Mouse (Mus musculus) heart, postnatal 10 days (tissue): ENCODE results near the gene Ptbp1. TPM values are rescaled to one million over a fixed set of nuclear protein-coding genes. Genes with fewer than 3 reads are reported as not detected.
A peak's percentile ranks its signal among the peaks of the same experiment; 100 is the strongest.
"Not testable (repeated sequence)": the region's sequence is repeated elsewhere in the genome, so short reads cannot be mapped to it uniquely, and the experiment has no call there.

Experiments used
- DNase-seq, 2 experiments: peaks; one replicate each; pipeline ENCODE4 v3.0.0; 2021
- intact Hi-C: fragments of 180-260 bp; cut with DNase I; formaldehyde crosslinking; loops from one replicate; pipeline ENCODE4 v1.15.1; 2025
- total RNA-seq, 2 experiments: library from RNA; stranded (reverse); gene quantifications; 2 replicates each; pipeline ENCODE4 v1.2.3; 2021

Ptbp1 gene
- total RNA-seq, 2 experiments from 2014 or later: 144 to 145 TPM

DNA sequence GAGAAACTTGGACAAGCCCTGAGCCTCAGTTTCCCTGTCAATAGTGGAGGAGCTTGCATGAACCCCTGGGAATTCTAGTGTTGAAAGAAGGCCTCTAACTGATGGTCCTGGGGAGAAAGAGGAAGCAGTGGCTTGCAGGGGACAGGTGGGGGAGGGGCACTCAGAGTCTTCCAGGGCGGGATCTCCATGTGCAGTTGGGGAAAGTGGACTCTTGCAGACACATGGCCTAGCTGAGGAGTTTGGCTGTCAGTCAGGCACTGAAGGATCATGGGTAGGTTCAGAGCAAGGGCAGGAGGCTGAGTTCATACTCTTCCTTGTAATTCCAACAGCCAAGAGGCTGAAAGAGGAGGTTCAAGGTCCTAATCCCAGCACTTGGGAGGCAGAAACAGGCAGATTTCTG lies 22.9 kb downstream of the Ptbp1 start:
- intact Hi-C loops: no loop called here
- DNase-seq: no peak

DNA sequence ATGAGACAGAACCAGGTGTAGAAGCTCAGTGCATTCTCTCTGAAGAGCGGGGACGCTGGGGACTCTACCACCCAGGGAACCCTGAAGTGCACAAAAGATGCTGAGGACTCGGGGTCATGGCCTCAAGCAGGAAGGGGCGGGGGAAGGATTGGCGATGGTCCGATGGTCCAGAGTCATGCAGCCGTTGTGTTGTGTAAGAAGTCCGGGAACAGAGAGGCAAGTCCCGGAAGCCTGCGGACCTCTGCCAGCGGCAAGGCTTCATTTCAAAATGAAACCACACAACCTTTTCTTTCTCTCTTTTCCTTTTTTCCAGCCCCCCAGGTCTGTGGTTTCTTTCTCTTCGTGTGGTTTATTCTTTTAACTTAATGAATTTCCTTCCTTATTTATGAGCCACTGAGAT lies 23.5 kb downstream of the Ptbp1 start:
- intact Hi-C loops: no loop called here
- no peak for DNase-seq

DNA sequence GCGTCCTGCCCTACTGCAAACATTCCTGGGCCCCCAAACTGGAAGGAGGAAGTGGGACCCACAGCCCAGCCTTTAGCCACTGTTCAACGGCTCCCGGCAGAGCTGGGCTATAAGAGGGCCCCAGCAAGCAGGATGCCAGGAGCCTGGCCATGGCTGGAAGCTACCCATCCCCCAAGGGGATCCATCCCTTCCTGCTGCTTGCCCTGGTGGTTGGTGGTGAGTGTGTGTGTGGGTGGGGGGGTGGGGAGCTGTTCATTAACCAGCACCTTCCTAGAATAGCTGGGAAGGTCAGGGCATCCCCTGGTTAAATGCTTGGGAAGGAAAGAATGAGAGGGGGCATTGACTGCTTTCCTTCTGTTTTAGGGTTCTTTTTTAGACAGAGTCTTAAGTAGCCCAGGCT lies 25.3 kb downstream of the Ptbp1 start:
- intact Hi-C loops: no loop called here
- no peak for DNase-seq

DNA sequence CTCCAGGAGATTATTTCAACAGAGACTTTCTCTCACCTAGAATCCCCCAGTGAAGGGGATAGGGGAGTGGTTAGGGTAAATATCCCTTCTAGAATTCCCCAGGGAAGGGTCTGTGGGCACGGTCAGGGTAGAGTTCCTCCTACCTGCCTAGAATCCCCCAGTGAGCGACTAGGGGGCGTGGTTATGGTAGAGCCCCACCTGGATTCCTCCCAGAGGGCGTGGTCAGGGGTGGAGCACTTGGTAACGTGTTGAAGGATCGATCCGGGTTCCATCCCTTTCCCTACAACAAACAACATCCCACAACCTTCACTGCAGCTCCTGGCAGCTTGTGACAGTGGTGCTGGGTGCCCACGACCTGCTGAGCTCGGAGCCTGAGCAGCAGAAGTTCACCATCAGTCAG lies 26.5 kb downstream of the Ptbp1 start:
- intact Hi-C loops: loop anchor here (5.0 kb wide), 2 partner anchors 37 to 43 kb away; partner anchors contain the start of gene Kiss1r
- DNase-seq: no peak

DNA sequence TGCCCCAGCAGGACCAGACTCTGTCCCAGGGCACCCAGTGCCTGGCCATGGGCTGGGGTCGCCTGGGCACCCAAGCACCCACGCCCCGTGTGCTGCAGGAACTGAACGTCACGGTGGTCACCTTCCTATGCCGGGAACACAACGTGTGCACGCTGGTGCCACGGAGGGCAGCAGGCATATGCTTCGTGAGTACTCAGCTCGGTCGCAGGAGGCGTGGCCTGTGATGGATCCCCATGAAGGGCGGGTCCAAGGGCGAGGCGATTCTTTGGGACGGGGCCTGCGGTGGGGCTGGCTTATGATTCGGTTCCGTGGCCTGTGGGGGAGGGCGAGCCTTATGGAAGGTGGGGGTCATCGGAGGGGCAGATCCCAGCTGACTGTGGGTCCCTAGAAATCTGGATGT lies 27.8 kb downstream of the Ptbp1 start:
- no peak for DNase-seq

DNA sequence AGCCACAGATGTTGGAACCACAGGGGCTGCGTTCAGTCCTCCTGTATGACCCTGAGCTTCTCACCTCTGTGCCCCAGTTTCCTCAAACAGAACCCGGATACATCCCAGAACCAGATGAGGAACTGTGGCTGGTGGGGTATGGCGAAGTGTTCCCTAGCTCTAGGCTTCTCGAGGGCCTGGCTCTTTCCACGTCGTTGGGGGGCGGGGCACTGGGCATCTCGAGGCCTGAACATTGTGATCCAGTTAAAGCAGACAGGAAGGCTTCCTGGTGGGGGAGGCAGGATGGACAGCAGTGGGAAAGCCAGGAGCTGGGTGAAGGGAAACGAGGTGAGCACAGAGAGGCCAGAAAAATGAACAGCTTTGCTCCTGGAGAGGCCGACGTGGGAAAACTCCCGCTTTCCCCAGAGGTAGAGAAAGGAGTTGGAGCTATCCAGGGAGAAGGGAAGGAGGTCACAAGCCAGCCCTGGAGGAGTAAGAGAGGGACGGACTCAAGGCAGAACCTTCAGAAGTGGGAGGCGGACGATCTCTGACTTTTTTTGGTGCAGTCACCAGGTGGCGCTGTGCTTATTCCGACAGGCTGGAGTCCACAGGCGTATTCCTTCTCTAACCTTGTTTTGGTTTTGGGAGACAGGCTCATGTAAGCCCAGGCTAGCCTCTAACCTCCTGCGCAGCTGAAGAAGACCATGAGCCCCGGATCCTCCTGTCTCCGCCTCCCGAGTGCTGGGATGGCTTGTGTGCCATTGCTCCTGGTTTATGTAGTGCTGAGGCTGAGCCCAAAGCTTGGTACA lies 29.3 kb downstream of the Ptbp1 start:
- peak; percentile 78 to 91 for DNase-seq
- intact Hi-C loops: loop anchor here (5.0 kb wide), 2 partner anchors 34 to 46 kb away; partner anchors contain the start of gene Kiss1r

More for the DNA sequence above, 27.8 kb downstream of the Ptbp1 start:
- intact Hi-C loops: loop anchor here (5.0 kb wide), 2 partner anchors 35 to 45 kb away; partner anchors contain the start of gene Kiss1r

DNA sequence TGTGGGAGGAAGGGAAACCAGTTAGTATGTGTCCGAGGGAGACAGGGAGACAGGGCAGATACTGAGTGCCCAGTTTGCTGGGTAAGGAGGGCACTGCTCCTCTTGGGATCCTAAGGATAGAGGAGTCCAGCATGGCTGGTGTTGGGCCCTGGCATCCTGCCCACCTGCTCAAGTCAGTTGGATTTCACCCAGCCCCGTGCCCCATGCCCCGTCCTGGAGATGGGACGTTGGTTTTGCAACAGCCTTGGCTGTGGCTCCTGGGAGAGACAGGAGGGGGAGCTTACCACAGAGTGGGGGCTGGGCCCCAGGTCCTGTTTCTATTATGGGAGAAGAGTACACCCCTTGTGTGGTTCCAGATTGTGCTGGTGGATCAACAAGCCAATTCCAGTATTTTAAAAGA lies 30.2 kb downstream of the Ptbp1 start:
- intact Hi-C loops: loop anchor here (5.0 kb wide), 2 partner anchors 33 to 47 kb away; partner anchors contain the start of gene Kiss1r
- DNase-seq: peak; percentile 75 to 80

DNA sequence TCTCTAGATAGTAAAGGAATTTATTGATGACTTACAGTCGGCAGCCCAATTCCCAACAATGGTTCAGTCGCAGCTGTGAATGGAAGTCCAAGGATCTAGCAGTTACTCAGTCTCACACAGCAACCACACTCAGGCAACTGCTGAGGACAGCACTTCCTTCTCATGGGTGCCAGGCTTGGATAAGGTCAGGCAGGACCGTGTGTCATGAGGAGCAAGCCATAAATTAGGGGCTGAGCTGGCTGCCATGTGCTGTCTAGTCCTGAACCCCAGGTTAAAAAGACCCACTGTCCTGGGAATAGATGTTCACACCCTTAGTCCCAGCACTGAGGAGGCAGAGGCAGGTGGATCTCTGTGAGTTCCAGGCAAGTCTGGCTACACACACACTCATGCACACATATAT lies 30.7 kb downstream of the Ptbp1 start:
- DNase-seq: not testable (repeated sequence)
- intact Hi-C loops: loop anchor here (5.0 kb wide), 2 partner anchors 32 to 48 kb away; partner anchors contain the start of gene Kiss1r

DNA sequence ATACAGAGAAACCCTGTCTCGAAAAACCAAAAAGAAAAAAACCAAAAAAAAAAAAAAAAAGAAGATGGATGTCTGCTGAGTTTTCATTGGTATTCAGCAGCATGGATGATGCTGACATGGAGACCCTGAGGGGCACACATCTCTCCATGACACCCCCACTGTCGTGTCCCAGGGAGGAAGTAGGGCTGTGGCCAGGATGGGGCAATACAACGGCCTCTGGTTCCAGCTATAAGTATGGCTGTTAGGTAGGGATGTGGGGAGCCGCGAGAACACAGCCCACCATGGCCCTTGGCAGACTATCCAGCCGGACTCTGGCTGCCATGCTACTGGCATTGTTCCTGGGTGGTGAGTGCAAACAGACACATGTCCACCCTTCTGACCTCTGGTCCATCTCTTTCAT lies 31.8 kb downstream of the Ptbp1 start, which contains the start of gene Elane:
Gene Elane, plus strand, starts transcription at position 194 of the 400 bp plus-strand sequence.
- intact Hi-C loops: no loop called here
- DNase-seq: no peak

DNA sequence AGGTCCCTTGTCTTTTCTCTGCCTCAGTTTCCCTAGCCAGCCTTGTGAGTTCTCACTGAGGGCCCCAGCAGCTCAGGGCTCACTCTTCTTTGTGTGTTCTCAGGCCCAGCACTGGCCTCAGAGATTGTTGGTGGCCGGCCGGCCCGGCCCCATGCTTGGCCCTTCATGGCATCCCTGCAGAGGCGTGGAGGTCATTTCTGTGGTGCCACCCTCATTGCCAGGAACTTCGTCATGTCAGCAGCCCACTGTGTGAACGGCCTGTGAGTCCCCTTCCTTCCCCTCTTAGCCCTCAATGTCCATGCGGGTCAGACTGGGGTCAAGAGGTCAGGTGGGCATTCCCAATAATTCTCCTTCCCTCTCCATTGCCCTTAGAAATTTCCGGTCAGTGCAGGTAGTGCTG lies 32.4 kb downstream of the Ptbp1 start:
- intact Hi-C loops: no loop called here

DNA sequence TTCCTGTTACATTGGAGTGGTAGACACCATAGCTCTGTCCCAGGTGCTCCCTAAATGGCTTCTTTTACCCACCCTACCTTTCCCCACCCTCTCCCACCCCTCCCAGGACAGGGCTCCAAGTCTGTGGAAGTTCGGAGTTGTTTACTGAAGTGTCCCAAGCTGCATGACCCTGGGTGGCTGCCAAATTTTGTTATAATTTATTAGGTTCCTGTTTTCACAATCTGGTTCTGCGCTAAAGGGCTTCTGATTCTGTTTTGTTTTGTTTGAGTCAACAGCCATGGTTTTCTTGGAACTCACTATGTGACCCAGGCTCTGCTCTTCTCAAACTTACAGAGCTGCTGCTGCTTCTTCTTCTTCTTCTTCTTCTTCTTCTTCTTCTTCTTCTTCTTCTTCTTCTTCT lies 35.2 kb downstream of the Ptbp1 start:
- no peak for DNase-seq
- intact Hi-C loops: no loop called here

More for the DNA sequence above, 32.4 kb downstream of the Ptbp1 start:
- DNase-seq: no peak

DNA sequence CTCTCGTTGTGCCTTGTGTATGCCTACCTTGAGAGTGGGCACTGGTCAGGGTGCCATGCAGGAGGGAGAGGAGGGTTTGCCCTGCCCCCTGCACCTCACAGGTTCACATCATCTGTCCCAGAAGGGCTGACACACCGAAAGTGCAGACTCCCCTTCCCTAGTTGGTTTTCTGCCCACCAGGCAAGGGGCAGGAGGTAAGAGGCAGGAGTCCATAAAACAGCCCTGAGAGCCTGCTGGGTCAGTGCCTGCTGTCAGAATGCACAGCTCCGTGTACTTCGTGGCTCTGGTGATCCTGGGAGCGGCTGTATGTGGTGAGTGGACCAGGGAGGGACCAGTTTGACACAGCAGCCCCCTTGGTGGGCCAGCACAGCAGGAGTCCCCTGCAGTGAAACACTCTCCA lies 36.4 kb downstream of the Ptbp1 start, which contains the start of gene Cfd:
Gene Cfd, plus strand, starts transcription at position 184 of the 400 bp plus-strand sequence.
- no peak for DNase-seq
- intact Hi-C loops: no loop called here

DNA sequence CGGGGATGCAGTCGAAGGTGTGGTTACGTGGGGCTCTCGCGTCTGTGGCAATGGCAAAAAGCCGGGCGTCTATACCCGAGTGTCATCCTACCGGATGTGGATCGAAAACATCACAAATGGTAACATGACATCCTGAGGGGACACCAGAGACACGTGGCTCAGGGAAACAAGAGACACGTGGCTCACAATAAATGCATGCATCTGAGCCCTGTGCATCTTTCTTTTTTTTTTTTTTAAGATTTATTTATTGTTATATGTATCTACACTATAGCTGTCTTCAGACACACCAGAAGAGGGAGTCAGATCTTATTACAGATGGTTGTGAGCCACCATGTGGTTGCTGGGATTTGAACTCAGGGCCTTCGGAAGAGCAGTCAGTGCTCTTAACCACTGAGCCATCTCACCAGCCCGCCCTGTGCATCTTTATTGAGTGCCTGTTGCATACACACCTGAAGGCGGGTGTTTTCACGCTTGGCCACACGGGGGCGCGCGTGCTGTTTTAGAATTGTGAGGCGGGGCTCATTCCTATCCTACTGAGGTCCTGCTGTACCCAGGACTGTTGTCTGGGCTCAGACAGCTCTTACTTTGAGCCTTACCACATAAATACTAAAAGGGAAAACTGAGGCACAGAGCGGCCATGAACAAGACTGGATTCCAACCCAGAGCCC lies 38.4 kb downstream of the Ptbp1 start:
- intact Hi-C loops: loop anchor here (1.0 kb wide), 2 partner anchors 33 to 66 kb away; no protein-coding TSS in a partner anchor
- DNase-seq: peak; percentile 70 to 87

DNA sequence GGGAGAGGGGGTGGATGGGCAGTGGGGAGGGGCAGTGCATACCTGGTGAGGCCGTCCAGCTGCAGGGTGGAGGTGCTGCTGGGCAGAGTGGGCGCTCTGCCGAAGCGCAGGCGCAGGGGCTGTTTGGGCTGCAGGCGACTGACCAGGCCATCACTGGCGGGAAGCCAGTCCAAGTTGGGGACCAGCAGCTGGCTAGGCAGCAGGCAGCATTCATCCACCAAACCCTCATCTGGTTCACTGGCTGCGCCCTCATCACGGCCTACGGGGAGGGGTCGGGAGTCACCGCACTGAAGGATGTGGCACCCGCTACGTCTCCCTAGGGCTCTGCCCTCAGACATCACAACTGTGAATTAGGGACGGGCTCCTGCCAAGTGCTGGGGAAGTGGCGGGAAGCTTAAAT lies 42.1 kb downstream of the Ptbp1 start:
- intact Hi-C loops: no loop called here
- no peak for DNase-seq

DNA sequence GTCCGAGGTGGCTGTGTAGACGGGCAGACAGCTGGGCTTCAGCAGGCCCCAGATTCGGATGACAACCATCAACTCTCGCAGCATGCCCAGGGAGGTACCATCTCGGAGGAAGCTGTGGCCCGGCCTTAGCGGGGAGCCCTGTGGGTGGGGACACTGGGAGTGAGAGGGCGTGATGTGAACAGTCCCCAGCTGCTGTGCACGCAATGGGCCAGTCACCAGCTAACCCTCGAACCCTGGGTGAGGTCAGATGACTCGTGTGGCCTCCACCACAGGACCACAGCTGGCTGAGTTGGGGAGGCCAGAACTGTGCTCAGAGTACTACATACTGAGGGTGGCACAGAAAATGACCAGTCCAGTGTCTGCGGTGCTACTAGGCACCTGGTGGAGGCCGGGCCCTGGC lies 42.6 kb downstream of the Ptbp1 start:
- intact Hi-C loops: no loop called here
- no peak for DNase-seq

DNA sequence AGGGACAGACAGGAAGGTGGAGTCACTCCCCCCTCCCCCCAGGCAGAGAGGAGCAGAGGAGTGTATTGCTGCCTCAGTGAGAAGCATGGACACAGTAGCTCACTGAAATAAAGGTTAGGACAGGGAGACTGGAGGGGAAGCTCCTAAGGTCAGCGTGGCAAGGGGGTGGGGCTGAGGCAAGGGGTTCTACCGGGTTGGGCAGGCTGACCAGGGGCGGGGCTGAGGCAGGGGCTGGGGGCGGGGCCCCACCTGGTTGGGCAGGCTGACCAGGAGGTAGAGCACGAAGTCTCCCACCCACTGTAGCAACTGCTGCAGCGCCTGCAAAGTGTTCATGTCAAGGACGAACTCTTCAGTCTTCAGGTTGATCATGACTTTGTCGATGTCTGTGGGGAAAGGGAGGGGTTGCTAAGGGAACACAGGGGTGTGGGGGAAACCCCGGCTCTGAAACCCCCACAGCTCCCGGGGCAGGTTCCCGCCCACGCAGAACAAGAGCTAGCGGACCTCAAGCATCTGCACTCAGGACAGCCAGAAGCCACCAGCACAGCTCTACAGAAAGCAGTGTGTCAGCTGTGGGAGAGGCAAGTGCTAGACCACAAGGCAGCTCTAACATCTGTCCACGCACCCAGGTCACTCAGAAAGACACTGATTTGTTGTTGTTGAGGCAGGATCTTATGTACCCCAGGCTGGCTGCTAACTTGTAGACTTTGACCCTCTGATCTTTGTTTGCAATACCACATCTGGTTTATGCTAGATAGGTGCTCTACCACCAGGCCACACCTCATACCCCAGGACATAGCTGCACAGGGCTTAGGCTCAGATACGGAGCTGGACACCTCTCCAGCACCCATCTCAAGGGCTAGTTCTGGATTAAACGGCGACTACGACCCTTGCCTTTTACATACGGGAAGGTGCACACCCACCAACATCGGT lies 43.4 kb downstream of the Ptbp1 start:
- intact Hi-C loops: no loop called here
- no peak for DNase-seq

DNA sequence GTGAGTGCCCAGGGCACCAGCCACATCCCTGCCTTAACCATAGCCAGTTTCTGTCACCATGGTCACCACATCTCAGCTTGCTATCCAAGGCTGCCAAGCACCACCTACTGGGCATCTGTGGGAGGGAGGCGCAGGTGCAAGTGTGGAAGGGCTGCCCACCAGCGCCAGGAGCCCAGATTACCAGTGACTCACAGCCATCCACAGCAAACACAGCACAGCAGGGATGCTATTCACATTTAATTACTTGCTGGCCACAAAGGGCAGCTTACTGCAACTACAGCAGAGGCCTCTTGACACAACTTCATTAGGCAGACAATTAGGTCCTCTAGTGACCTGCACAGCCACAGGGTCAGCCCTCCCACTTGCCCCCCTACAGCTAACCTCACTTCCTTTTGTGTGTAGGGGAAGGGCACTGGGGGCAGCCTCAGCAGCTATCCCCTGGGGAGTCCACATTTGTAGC lies 46.8 kb downstream of the Ptbp1 start:
- intact Hi-C loops: no loop called here

DNA sequence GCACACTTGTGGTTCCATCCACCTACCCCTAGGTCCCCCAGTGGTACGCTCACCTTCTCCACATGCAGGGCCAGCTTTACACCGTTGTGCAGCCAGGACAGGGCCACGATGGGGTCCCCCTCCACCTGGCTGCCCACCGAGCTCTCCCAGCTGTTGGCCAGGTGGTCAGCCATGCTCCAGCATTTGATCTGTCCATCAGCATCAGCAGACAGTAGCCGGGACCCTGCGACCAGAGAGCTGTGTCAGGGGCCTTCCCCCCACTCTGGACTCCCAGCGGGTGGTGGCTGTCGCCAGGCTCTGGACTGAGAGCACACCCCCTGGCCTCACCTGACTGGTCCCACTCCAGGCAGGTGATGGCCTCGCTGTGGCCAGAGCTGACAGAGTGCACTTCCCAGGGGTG lies 52.5 kb downstream of the Ptbp1 start:
- no peak for DNase-seq
- intact Hi-C loops: no loop called here

More for the DNA sequence above, 46.8 kb downstream of the Ptbp1 start:
- no peak for DNase-seq

DNA sequence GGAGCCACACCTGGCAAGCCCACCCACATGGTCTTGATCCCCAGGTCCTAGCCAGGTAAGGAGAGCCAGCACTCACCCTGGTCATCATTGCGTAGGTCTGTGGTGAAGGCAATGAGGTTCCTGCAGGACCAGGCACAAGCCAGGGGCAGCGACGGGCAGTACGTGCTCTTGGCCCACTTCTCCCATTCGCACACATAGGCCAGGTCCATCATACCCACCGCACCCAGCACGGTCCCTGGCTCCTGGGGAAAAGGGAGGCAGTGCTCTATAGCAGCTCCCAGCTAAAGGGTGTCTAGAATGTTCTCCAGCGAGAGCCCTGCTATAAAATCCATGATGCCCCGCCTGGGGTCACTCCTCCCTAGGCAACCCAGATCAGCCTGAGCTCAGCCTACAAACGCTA lies 53.2 kb downstream of the Ptbp1 start:
- no peak for DNase-seq
- intact Hi-C loops: no loop called here
